Mouse (Mus musculus) spleen, postnatal 4 days (tissue): Measurements from ENCODE around the gene Ube2r2.

Experiments
- DNase-seq, 2 experiments: peaks; one replicate each; pipeline ENCODE4 v3.0.0; 2022; ENCODE audit warnings: low spot score in 2 of 2

The Ube2r2 gene

DNA sequence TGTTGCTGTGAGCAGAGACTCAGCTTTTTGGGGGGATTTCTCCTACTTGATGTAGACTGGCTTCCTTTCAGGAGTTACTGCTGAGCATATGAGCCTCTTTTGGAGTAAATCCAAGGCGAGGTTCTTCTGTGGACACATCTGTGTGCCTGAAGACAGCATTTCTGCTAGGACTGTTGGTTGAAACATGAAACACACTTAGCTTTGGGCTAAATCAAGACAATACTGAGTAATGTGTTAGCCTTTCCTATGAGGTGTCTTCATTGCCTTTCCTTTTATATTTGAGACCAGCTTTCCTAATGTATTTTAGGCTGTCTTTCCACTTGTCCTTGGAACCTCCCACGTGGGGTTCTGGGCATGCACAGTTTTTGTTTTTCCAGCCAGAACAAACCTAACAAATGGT lies 39.1 kb downstream of the Ube2r2 start:
- no peak for DNase-seq

DNA sequence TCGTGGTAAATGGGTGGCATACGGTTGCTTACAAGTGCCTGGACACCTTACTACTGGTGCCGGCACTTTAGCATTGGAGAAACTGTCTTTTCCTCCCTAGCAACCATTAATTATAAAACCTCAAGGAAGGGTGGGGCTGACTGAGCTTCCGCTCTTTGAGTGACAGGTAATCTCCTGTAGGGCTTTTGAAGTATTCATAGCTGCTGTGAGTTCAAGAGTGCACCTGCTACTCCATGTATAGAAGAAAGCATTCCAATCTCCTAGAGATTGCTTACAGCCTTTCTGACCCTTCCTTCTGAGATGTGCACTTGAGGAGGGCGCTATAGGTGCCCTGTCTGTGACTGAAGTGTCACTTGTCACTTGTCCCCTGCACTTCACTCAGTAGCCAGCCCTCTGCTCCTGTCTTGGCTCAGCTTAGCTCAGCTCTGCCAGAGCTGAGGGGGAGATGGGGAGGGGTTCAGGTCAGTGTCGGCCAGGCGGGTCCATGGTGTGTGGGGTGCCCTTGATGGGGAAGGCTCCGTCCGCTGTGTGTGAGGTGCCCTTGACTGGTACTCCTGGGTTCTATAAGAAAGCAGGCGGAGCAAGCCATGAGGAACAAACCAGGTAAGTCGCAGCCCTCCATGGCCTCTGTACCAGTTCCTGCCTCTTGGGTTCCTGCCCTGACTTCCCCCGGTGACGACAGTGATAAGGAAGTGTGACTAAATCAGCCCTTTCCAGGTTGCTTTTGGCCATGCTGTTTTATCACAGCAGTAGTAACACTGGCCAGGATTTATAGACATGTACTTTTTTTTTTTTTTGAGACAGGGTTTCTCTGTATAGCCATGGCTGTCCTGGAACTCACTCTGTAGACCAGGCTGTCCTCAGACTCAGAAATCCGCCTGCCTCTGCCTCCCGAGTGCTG lies 44.5 kb downstream of the Ube2r2 start:
- DNase-seq: no peak

DNA sequence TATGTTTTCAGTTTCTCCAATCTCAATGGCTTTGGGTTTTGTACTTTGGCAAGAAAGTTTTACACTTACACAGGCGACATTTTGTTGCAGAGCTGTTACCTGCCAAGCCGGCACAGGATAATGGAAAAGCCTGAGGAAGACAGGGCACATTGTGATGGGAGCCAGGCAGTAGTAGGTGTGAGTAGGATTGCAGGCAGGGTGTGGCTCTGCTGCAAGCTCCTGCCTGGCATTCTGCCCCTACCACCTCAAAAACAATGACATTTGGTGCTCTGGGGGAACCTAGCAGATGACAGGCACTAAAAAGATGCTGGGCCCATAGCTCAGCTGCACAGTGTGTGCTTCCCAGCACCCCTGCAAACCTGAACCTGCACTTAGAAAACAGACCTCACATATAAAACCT lies 54.3 kb downstream of the Ube2r2 start:
- DNase-seq: no peak

DNA sequence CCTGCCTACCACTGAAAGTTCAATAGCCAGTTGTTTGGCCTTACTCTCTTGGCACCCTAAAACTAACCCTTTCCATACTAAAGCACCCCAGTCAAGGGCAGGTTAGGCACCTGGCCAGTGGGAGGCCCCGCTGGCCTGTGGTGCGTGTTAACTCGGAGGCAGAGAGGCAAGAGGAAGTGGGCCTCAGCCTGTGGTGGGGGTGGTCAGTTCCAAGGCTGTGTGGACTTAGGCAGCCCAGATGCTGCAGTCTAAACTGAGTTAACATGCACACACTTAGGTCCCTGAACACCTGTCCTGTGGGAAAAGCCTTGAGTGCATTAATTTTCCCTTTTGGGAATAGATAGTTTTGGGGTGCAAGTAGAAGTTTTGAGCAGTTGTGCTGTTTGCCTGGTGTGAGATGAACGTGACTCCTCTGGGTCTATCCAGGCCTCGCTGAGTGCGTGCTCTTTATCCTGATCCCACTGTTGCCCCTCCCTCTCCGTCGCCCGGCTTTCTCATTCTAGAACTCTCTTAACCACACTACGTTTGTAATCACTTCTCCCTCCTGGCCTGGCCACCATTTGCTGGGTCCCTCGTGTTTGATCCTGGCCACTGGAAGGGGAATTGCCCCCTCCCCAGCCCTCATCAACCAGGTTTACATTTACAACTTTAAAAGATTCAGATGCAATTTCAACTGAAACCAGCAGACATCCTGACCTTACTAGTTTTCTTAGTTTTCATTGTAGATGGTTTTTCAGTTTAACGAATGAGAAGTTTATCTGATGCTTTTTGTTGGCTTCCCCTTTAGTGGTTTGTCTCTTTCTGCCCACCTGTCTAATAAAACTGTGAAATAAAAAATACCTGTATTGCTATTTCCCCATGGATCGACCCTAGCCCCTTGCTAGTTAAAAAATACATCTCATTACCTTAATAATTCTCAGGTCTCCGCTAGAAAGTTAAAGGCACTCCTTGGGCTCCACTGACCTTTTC lies 57.3 kb downstream of the Ube2r2 start:
- DNase-seq: no peak

DNA sequence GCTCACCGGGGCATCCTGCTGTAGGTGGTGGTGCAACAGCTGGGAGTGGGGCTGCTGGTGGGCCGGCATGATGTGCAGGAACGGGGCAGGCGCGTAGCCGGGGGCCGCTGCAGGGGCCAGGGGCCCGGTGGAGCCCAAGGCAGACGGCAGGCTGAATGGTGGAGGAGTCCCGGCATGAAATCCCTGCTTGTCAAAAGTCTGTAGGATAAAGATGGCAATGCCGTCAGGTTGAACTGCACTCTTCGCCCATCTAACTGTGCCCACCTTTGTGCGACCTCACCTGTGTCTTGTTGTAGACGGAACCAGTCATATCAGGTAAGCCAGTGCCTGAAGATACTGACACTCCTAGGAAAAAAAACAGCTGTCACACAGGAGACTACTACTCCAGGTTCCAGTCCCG lies 59.8 kb downstream of the Ube2r2 start:
- DNase-seq: no peak

DNA sequence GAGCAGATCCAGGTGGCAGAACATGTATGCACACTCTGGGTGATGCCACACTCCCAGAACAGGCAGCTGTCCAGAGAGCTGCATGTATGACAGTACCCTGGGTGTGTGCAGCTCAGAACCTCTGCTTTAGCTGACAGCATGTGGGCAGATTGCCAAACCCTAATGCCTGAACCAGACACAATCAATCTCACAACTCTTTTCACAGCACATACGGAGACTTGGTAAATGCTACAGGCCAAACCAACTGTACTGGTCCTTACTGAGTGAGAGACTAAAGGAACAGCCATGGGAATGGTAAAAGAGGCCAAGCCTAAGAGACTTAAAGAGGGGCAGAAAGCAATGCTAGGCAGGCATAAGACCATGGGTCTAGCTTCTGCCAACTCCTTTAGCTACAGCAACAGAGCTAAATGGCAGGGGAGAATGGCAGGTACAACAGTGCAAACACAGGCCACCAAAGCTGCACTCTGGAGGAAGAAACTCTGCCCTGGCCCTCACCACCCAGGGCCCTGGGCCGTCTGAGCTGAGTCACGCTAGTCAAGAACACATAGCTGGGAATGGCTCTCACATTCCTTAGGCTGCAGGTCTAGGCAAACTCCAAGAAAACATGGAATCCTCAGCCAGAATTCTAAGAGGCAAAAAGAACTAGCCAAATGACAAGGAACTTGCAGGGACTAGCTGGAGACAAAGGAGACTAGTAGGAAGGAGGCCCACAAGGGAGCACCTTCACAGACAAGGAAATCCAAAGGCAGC lies 61.5 kb downstream of the Ube2r2 start:
- no peak for DNase-seq

DNA sequence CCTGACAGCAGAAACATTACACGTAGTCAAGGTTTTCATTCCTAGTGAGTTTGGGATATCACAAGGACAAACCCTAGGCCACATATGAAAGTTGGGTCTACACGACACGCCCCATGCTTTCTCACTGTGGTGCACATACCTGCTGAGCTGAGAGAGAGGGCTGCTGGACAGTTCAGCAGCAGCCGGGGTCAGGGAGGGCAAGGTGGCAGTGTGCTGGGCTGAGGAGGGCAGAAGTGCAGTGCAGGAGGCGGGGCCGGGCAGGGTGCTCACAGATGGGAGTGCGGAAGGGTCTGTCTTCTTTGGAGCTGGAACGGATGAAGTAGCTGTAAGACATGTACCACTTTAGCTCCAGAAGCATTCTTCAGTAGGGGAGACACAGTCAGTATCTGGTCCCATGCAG lies 66.6 kb downstream of the Ube2r2 start:
- DNase-seq: no peak

DNA sequence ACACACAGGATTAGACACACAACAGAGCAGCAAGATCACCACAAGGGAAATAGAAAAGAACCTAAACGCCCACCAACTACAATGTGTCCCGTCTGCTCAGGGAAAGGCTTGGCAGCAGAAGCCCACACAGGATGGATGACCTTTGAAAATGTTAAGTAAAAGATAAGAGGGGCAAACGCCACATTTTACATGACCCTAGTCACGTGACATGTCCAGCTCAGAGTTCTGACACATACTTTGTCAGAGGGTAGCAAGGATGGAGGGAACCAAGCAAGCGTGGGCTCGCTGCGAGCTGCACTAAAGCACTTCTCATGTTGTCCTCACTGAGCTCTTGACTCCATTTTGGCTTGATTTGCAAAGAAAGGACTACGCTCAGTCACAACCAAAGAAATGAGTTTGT lies 70.2 kb downstream of the Ube2r2 start:
- no peak for DNase-seq

DNA sequence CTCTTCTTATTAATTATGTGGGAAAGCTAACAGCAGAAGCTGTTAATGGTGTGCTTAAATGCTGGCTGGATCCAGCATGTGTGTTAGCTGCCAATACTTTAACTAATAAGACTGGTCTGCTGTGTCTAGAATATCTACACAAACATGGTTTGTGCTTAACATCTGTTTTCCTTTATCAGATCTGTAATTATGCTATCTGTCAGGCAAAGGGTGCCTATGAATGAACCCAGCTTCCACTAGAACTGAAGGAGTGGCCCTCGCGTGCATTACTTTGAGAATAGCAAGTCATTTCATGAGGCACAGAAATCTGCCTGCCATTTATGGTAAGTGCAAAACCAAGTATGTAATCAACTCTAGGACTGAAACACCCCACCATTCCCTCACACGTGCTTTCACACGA lies 72.5 kb downstream of the Ube2r2 start:
- no peak for DNase-seq

DNA sequence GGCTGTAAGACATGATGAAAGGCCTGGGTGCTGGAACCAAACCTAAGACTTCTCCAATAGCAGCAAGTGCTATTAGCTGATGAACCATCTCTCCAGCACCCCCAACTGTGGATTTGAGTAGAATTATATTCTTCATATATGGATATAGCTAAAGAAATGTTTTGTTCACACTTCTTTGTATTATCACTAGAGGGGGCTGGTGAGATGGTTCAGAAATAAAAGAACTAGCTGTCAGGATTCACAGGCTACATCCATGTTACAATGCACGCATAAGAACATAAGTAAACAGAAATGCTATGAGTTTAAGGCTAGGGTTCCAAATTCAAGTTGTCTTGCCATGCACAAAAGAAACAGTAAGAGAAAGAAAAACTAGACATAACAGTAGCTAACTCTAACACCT lies 89.9 kb downstream of the Ube2r2 start:
- DNase-seq: no peak

DNA sequence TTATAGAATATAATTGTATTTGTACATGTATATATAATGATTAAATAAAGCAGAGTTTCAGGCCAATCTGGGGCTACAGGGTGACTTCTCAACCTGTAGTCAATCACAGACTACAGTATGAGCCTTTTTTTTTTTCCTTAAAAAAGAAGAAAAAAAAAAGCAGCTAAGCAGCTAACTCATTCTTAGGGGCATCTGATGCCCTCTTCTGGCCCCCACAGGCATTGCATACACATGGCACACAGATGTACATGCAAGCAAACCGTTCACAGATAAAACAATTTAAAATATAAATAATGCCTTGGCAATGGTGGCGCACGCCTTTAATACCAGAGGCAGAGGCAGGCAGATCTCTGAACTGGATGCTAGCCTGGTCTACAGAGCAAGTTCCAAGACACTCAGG lies 90.8 kb downstream of the Ube2r2 start:
- DNase-seq: peak; percentile 59 to 77

DNA sequence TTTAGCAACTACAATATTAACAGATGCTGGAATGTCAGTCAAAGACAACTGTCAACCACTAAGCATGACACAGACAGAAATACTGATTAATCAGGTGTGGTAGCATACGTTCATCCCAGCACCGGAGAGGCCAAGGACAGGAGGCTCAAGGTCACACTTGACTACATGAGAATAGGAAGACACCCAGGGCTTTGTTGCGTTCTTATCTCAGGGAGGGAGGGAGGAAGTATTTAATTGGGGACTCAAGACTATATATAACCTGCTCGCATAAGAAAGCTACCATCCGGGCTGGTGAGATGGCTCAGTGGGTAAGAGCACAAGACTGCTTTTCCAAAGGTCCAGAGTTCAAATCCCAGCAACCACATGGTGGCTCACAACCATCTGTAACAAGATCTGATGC lies 100.1 kb downstream of the Ube2r2 start:
- DNase-seq: no peak

DNA sequence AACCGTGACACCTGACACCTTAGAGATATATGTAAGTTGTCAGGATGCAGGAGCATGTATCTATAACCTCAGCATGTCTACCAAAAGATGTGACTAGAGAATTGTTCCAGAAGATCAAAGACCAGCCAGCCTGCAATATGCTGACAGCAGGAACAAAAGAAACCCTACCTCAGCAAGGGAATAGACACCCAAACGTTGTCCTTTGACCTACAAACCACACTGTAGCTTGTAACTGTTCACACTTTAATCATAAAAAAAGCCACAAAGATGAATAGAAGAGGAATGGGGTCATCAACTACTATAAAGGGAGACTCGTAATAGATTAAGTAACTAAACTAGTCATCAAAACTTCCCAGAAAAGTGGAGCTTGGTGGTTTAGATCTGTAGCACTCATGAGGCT lies 105.4 kb downstream of the Ube2r2 start:
- no peak for DNase-seq
